Mouse (Mus musculus): ENCODE data around the gene Btbd9. TPM values are rescaled to one million over a fixed set of nuclear protein-coding genes. Genes with fewer than 3 reads are reported as not detected.

The Btbd9 gene
- total and polyA plus RNA-seq, 2 experiments: 12.7 to 12.8 TPM

DNA sequence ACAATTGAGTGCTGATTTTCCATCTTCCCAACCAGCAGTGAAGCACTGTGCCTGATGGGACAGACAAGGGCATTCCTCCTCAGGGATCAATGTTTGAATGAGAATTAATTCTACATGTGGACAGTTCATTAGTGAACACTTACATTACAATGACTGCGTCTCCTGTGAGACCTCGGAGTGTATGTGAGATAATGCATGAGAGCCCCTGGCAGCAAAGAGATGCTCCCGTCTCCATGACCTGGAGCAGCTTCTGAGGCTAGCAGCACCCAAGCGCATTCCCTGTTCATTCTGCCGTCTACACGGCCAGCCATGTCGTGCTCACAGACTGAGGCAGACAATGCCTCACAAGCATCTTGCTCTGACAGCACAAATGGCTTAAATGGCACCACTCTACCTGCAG lies 85.7 kb downstream of the Btbd9 start:
- Histone ChIP-seq H3K27ac (replicated peaks; ENCODE audit: insufficient read depth, low read depth, low read length) (no peak overlapping the region), H3K4me1 (ENCODE audit: control insufficient read depth, insufficient read depth, low read length) (no peaks in the 10 kb centered on the region), H3K36me3 (ENCODE audit: control insufficient read depth, insufficient read depth, low read length) (no peaks in the 10 kb centered on the region), H3K9ac (ENCODE audit: low read depth, low read length) (no peak overlapping the region), H3K4me3 (ENCODE audit: insufficient read depth, low read depth, low read length) (no peak overlapping the region), H3K79me2 (ENCODE audit: control insufficient read depth, insufficient read depth, low read length) (0 out of 2 replicates have a peak, but pooled peaks cover 2% of the 10 kb centered on the region), H3K27me3 (ENCODE audit: control insufficient read depth, insufficient read depth, low read length) (no peaks in the 10 kb centered on the region)
- TF ChIP-seq POLR2A (IDR thresholded peaks at IDR 0.05; ENCODE audit: extremely low read depth, insufficient read depth, low read length): no peak
- TF ChIP-seq CTCF (IDR thresholded peaks at IDR 0.05; ENCODE audit: low read depth, low read length): no peak
- 96% methylated on average over 7 of the region's 7 CpGs for WGBS
- DNase-seq (ENCODE audit: extremely low read depth, low read depth, low spot score): no peak

DNA sequence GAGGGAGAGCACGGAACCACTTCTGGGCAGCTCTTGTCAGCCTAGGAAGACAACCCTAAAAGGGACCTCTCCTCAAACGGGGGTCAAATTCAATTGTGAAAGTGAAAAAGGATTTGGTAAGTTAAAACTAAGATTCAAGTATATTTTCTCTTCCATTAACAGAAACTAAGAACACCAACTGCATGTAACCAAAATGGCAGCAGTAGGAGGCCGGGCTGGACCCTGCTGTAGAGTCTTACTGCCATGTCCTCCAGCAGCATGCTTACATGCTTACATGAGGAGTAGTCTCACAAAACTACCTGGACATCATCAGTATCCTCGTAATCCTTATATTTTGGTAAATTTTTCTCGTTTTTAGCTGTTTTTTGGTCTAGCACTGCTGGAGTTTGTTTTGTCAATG lies 86.2 kb downstream of the Btbd9 start:
- no peaks in the 10 kb centered on the region for H3K27me3 ChIP-seq (ENCODE audit: control insufficient read depth, insufficient read depth, low read length)
- H3K4me3 ChIP-seq (ENCODE audit: insufficient read depth, low read depth, low read length): no peak overlapping the region
- H3K79me2 ChIP-seq (ENCODE audit: control insufficient read depth, insufficient read depth, low read length): 0 out of 2 replicates have a peak, but pooled peaks cover 2% of the 10 kb centered on the region
- H3K27ac ChIP-seq (replicated peaks; ENCODE audit: insufficient read depth, low read depth, low read length): no peak overlapping the region
- TF ChIP-seq CTCF (IDR thresholded peaks at IDR 0.05; ENCODE audit: low read depth, low read length): no peak
- TF ChIP-seq POLR2A (IDR thresholded peaks at IDR 0.05; ENCODE audit: extremely low read depth, insufficient read depth, low read length): no peak
- WGBS: 95% methylated on average over 5 of the region's 5 CpGs
- H3K36me3 ChIP-seq (ENCODE audit: control insufficient read depth, insufficient read depth, low read length): no peaks in the 10 kb centered on the region
- DNase-seq (ENCODE audit: extremely low read depth, low read depth, low spot score): no peak
- no peak overlapping the region for H3K9ac ChIP-seq (ENCODE audit: low read depth, low read length)
- H3K4me1 ChIP-seq (ENCODE audit: control insufficient read depth, insufficient read depth, low read length): no peaks in the 10 kb centered on the region

DNA sequence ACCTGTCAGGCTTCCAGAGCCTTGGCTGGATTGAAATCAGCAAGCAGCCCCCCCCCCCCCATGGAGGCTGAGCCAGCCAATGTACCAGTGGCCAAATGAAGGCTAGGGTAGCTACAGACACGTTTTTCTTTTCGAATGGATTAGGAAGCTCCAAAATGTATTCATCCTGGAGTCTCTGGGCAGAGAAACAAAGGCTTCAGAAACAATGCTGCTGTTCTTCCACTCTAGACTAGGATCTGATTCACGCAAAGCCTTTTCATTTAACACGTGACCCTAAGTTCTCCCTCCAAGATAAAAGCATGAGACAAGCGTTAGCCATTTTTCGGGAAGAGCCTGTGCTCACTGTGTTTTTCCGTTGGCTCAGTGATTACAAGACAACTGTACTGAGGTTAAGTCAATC lies 86.7 kb downstream of the Btbd9 start:
- no peaks in the 10 kb centered on the region for H3K36me3 ChIP-seq (ENCODE audit: control insufficient read depth, insufficient read depth, low read length)
- H3K79me2 ChIP-seq (ENCODE audit: control insufficient read depth, insufficient read depth, low read length): 0 out of 2 replicates have a peak, but pooled peaks cover 2% of the 10 kb centered on the region
- TF ChIP-seq CTCF (IDR thresholded peaks at IDR 0.05; ENCODE audit: low read depth, low read length) (no peak), POLR2A (IDR thresholded peaks at IDR 0.05; ENCODE audit: extremely low read depth, insufficient read depth, low read length) (no peak)
- H3K27ac ChIP-seq (replicated peaks; ENCODE audit: insufficient read depth, low read depth, low read length): no peak overlapping the region
- no peaks in the 10 kb centered on the region for H3K27me3 ChIP-seq (ENCODE audit: control insufficient read depth, insufficient read depth, low read length)
- H3K4me3 ChIP-seq (ENCODE audit: insufficient read depth, low read depth, low read length): no peak overlapping the region
- 88% methylated on average over 7 of the region's 7 CpGs for WGBS
- H3K4me1 ChIP-seq (ENCODE audit: control insufficient read depth, insufficient read depth, low read length): no peaks in the 10 kb centered on the region
- H3K9ac ChIP-seq (ENCODE audit: low read depth, low read length): no peak overlapping the region
- DNase-seq (ENCODE audit: extremely low read depth, low read depth, low spot score): no peak

DNA sequence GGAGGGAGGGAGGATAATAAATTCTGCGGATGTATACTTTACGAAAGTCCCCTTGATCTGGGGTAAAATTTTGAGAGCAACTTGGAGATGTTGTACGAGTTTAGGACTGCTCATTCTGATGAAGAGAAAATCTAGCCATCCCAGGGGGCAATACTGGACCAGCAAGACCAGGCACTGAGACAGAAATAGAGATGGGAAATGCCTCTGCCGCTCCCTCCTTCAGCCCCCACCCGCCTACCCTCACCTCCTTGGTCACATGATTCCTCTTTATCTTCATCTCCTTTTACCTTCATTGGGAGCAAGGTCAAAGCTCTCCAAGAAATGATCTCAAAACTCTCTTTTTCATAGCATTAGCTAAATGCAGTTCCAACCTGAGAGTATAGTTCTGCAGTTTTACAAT lies 88.6 kb downstream of the Btbd9 start:
- 0 out of 2 replicates have a peak, but pooled peaks cover 2% of the 10 kb centered on the region for H3K79me2 ChIP-seq (ENCODE audit: control insufficient read depth, insufficient read depth, low read length)
- H3K27me3 ChIP-seq (ENCODE audit: control insufficient read depth, insufficient read depth, low read length): no peaks in the 10 kb centered on the region
- DNase-seq (ENCODE audit: extremely low read depth, low read depth, low spot score): no peak
- H3K9ac ChIP-seq (ENCODE audit: low read depth, low read length): no peak overlapping the region
- H3K27ac ChIP-seq (replicated peaks; ENCODE audit: insufficient read depth, low read depth, low read length): no peak overlapping the region
- no peaks in the 10 kb centered on the region for H3K36me3 ChIP-seq (ENCODE audit: control insufficient read depth, insufficient read depth, low read length)
- H3K4me3 ChIP-seq (ENCODE audit: insufficient read depth, low read depth, low read length): no peak overlapping the region
- WGBS: 94% methylated on average over 5 of the region's 5 CpGs
- no peaks in the 10 kb centered on the region for H3K4me1 ChIP-seq (ENCODE audit: control insufficient read depth, insufficient read depth, low read length)
- TF ChIP-seq POLR2A (IDR thresholded peaks at IDR 0.05; ENCODE audit: extremely low read depth, insufficient read depth, low read length) (no peak), CTCF (IDR thresholded peaks at IDR 0.05; ENCODE audit: low read depth, low read length) (no peak)

DNA sequence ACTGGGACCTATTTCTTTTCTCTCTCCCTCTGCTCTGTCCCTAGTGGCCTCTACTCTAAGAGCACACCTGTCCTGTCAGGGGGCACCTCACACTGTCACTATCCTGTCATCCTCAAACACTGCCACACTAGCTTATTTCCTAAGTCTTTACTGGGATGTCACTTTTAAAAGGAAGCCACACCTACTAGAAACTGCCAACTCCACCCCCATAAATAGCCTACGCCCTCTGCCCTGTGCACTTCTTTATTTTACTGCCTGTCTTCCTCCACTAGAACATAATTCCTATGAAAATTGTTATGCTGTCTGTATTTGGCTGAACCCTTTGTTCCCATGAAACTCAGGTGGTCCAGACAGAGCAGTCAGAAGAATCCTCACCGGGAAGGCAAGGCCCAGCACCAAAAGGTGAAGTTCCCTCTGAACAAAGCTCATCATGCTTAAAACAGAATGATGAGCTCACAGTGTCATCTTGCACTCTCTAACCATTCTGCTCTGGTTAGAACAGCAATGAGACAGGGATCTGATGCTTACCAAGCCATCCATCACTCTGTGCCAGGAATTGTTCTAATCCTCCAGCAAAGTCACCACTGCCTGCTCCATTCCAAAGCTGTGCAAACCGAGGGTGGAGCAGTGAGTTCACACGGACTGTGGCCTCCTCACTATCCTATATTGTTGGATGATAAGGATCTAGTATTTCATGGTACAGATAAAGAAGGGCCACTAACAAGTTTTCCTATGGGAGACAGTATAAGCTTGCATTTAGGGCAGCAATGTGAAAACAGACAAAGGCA lies 91.0 kb downstream of the Btbd9 start:
- Histone ChIP-seq H3K79me2 (ENCODE audit: control insufficient read depth, insufficient read depth, low read length) (no peaks in the 10 kb centered on the region), H3K36me3 (ENCODE audit: control insufficient read depth, insufficient read depth, low read length) (no peaks in the 10 kb centered on the region; the same call in 1 of the 2 replicates), H3K4me3 (ENCODE audit: insufficient read depth, low read depth, low read length) (no peak overlapping the region), H3K27ac (replicated peaks; ENCODE audit: insufficient read depth, low read depth, low read length) (no peak overlapping the region), H3K4me1 (ENCODE audit: control insufficient read depth, insufficient read depth, low read length) (no peaks in the 10 kb centered on the region), H3K27me3 (ENCODE audit: control insufficient read depth, insufficient read depth, low read length) (no peaks in the 10 kb centered on the region), H3K9ac (ENCODE audit: low read depth, low read length) (no peak overlapping the region)
- TF ChIP-seq CTCF (IDR thresholded peaks at IDR 0.05; ENCODE audit: low read depth, low read length) (no peak), POLR2A (IDR thresholded peaks at IDR 0.05; ENCODE audit: extremely low read depth, insufficient read depth, low read length) (no peak)
- WGBS: 84% methylated on average over 4 of the region's 4 CpGs
- no peak for DNase-seq (ENCODE audit: extremely low read depth, low read depth, low spot score)

DNA sequence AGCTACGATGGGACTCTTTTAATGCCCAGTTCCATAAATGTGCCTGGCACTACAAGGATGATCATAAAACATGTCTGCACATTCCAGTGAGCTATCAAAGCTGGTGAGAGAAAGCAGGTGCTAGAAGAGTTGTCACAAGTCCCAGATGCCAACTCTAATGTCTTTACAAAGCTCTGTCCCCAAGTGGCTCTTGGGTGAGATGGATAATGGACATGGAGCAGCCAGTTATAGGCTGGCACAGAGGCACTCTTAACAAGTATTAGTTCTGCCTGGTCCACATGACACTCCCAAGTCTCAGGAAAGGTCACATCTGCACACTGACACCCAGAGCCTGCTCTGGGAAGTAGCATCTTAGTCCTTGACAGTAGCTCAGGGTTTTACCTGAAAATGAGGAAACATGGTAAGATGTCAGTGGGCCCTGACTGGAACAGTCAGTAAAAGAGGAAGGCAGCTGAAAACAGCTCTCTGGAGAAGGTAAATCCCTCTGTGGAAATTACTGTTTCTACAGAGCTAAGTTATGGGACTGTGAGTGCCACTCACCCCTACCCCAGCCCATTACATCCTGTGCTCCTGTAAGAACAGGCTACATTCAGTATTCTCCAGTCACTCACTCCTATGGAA lies 91.7 kb downstream of the Btbd9 start:
- no peak overlapping the region for H3K9ac ChIP-seq (ENCODE audit: low read depth, low read length)
- no peaks in the 10 kb centered on the region for H3K4me1 ChIP-seq (ENCODE audit: control insufficient read depth, insufficient read depth, low read length)
- H3K27me3 ChIP-seq (ENCODE audit: control insufficient read depth, insufficient read depth, low read length): no peaks in the 10 kb centered on the region
- no peaks in the 10 kb centered on the region for H3K79me2 ChIP-seq (ENCODE audit: control insufficient read depth, insufficient read depth, low read length)
- H3K27ac ChIP-seq (replicated peaks; ENCODE audit: insufficient read depth, low read depth, low read length): no peak overlapping the region
- DNase-seq (ENCODE audit: extremely low read depth, low read depth, low spot score): no peak
- 93% methylated on average over 1 of the region's 1 CpGs for WGBS
- no peak overlapping the region for H3K4me3 ChIP-seq (ENCODE audit: insufficient read depth, low read depth, low read length)
- no peaks in the 10 kb centered on the region; the same call in 1 of the 2 replicates for H3K36me3 ChIP-seq (ENCODE audit: control insufficient read depth, insufficient read depth, low read length)
- TF ChIP-seq POLR2A (IDR thresholded peaks at IDR 0.05; ENCODE audit: extremely low read depth, insufficient read depth, low read length) (no peak), CTCF (IDR thresholded peaks at IDR 0.05; ENCODE audit: low read depth, low read length) (no peak)
